Mouse (Mus musculus) stomach, postnatal 0 days (tissue): ENCODE results near the gene Kcnma1. TPM values are rescaled to one million over a fixed set of nuclear protein-coding genes. Genes with fewer than 3 reads are reported as not detected.

Experiments
- ATAC-seq: fragments of 200-750 bp; cut with Nextera tagmentation; 2 replicates; pipeline ENCODE4 v1.8.0; 2017; ENCODE audit not compliant: low FRiP score, low TSS enrichment
- DNase-seq: peaks from one replicate; pipeline ENCODE4 v3.0.0-alpha.2; 2016; ENCODE audit warnings: low spot score
- H3K27ac ChIP-seq: fragments of 300-500 bp; sonication (generic); replicated peaks from 2 replicates; pipeline ENCODE4 v1.5.1; 2014; ENCODE audit warnings: mild to moderate bottlenecking, control low read depth
- H3K27me3 ChIP-seq: fragments of 300-500 bp; sonication (generic); 2 replicates; pipeline ENCODE4 v1.6.1; 2014; ENCODE audit warnings: low read length; ENCODE audit not compliant: control insufficient read depth, insufficient read depth
- H3K36me3 ChIP-seq: fragments of 300-500 bp; sonication (generic); 2 replicates; pipeline ENCODE4 v1.6.1; 2014; ENCODE audit warnings: low read length, mixed read lengths; ENCODE audit not compliant: control insufficient read depth, insufficient read depth
- H3K4me1 ChIP-seq: fragments of 300-500 bp; sonication (generic); replicated peaks from 2 replicates; pipeline ENCODE4 v1.6.1; 2014; ENCODE audit warnings: antibody characterized with exemption; ENCODE audit not compliant: control insufficient read depth, insufficient read depth
- H3K4me2 ChIP-seq: fragments of 300-500 bp; sonication (generic); replicated peaks from 2 replicates; pipeline ENCODE4 v1.6.1; 2014; ENCODE audit warnings: low read depth, mild to moderate bottlenecking, control low read depth, moderate library complexity
- H3K4me3 ChIP-seq: fragments of 300-500 bp; sonication (generic); 2 replicates; pipeline ENCODE4 v1.5.1; 2014; ENCODE audit warnings: low read depth, low read length, control low read depth
- H3K9ac ChIP-seq: fragments of 300-500 bp; sonication (generic); 2 replicates; pipeline ENCODE4 v1.6.1; 2014; ENCODE audit warnings: mild to moderate bottlenecking, low read length, control low read depth, mixed read lengths
- H3K9me3 ChIP-seq: fragments of 300-500 bp; sonication (generic); 2 replicates; pipeline ENCODE4 v1.6.1; 2016; ENCODE audit warnings: low read length; ENCODE audit not compliant: control insufficient read depth
- CTCF ChIP-seq: IDR thresholded peaks from 2 replicates; pipeline ENCODE4 v1.5.1; 2016; ENCODE audit warnings: antibody characterized with exemption, low read depth, mild to moderate bottlenecking, moderate library complexity
- EP300 ChIP-seq: optimal IDR thresholded peaks from 2 replicates; pipeline ENCODE3; 2016; ENCODE audit warnings: antibody characterized with exemption
- WGBS: fragments of 180-500 bp; shearing (Covaris S2); extraction: QIAGEN DNeasy Blood & Tissue Kit; methylation state at CpG from one replicate; pipeline ENCODE4 v1.1.7; 2014; 5-methylcytosine and 5-hydroxymethylcytosine counted together
- polyA plus RNA-seq: library from polyadenylated mRNA; unstranded; fragments of >200 nt; fragmentation: Nextera tagmentation; extraction: Ambion mirVana; gene quantifications from 2 replicates; pipeline ENCODE4 v1.2.1, GENCODE M21; 2015

The Kcnma1 gene
- polyA plus RNA-seq, 1 experiment from 2014 or later = 13.3 TPM

DNA sequence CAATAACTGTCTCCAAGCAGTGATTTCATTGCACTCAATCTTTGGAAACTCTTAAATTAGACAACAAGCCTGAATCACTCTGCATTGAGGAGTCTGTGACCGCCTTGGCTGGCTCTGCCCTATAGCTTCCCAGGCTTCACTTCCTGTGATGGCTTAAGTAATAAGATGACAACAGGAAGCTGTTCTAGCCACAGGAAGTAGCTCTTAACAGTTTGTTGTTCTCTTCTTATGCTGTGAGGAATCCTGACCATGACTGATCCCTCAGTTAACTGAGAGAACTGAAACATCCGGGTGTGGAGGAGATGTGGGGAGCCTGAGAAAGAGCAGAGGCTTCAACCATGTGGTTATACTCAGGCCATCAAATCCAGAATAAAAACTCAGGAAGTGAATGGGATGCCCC lies 549.2 kb downstream of the Kcnma1 start:
- Histone ChIP-seq H3K4me3 (no peak overlapping the region), H3K4me2 (no peak overlapping the region), H3K27me3 (no peaks in the 10 kb centered on the region), H3K27ac (no peak overlapping the region), H3K9ac (no peak overlapping the region), H3K9me3 (no peaks in the 10 kb centered on the region), H3K36me3 (no peaks in the 10 kb centered on the region), H3K4me1 (no peaks in the 10 kb centered on the region)
- TF ChIP-seq EP300 (no peak), CTCF (no peak)
- no peak for DNase-seq
- no peak for ATAC-seq
- WGBS = 64% methylated on average over 2 of the region's 2 CpGs

DNA sequence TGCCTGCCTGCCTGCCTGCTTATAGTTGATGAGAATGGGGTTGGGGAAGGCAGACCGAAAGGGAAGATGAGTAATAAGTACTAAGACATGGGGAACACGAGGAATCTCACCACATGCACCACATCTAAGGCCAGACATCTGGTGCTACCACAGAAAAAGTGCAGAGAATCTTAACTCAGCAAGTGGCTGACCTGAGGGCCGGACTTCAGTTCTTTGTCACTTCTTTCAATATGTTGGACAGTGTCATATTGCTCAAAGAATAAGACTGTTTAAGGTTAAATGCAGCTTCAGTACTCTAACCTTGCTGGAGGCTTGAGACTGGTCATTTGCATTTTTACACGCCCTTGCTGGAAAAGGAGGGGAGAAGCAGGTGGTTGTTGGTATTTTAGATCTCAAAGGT lies 555.7 kb downstream of the Kcnma1 start:
- WGBS = 60% methylated on average over 4 of the region's 4 CpGs
- Histone ChIP-seq H3K27me3 (no peaks in the 10 kb centered on the region), H3K4me1 (no peaks in the 10 kb centered on the region), H3K9ac (no peak overlapping the region), H3K4me3 (no peak overlapping the region), H3K27ac (no peak overlapping the region), H3K9me3 (no peaks in the 10 kb centered on the region), H3K4me2 (no peak overlapping the region), H3K36me3 (no peaks in the 10 kb centered on the region)
- ATAC-seq = no peak
- TF ChIP-seq EP300 = no peak
- no peak for TF ChIP-seq CTCF
- no peak for DNase-seq

DNA sequence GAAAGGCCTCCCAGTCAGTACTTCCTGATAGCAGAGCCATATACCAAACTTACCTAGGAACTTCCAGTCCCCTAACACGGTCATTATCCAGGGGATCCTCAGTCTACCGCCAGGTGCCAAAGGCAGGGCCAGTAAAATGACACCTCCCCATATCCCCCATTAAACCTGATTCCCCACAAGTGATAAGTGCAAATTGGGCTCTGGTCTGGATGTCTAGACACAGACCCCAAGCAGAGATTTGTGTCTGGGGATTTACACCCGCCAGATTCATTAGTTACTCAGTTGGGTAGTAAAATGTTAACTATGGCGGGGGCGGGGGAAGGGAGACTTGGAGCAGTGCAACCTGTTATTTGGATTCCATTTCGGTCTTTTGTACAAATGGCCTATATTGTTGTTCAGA lies 562.6 kb downstream of the Kcnma1 start:
- Histone ChIP-seq H3K9me3 (no peaks in the 10 kb centered on the region), H3K4me3 (no peak overlapping the region), H3K27ac (no peak overlapping the region), H3K4me1 (no peaks in the 10 kb centered on the region), H3K4me2 (no peak overlapping the region), H3K27me3 (no peaks in the 10 kb centered on the region), H3K36me3 (no peaks in the 10 kb centered on the region), H3K9ac (no peak overlapping the region)
- ATAC-seq (no peak), DNase-seq (no peak)
- TF ChIP-seq EP300 (no peak), CTCF (no peak)
- WGBS = 84% methylated on average over 6 of the region's 6 CpGs

DNA sequence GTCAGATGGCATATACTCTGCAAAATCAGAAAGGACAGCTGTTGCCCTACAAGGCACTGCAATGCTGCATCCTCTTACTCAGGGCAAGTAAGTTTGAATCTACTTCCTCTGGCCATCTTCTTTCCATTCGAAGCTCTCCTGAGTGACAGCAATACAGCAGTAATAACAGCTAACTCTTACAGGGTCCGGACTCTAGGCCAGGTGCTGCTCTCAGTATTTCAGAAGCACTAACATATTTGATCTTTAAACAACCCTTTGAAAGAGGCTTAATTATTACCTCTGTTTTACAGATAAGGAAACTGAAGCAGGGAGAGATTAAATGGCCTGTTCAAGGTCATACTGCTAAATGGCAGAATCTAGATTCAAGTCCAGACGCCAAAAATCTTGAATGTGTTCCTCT lies 576.8 kb downstream of the Kcnma1 start:
- 49% methylated on average over 3 of the region's 3 CpGs for WGBS
- H3K9ac ChIP-seq = no peak overlapping the region
- TF ChIP-seq EP300 (no peak), CTCF (no peak)
- H3K4me3 ChIP-seq = no peak overlapping the region
- no peak overlapping the region for H3K27ac ChIP-seq
- H3K27me3 ChIP-seq = no peaks in the 10 kb centered on the region
- H3K4me1 ChIP-seq = no peaks in the 10 kb centered on the region
- no peaks in the 10 kb centered on the region for H3K9me3 ChIP-seq
- no peak overlapping the region for H3K4me2 ChIP-seq
- ATAC-seq = no peak
- H3K36me3 ChIP-seq = no peaks in the 10 kb centered on the region
- no peak for DNase-seq

DNA sequence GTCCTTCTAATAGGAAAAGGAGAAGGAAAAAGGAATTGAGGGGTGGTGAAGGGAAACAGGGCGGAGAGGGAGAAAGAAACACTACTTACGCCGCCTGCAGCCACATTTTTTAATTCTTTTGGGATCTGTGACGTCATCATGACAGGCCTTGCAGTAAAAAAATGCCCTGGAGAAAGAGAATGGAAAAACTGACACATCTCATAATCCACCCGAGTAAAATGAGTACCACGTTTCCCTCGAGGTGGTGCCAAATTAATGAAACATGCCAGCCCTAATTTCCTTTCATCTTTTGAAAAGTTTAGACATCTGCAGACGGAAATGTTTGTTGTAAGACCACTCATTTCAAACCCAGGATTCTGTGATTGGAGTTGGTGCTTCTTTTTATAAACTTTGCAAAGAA lies 578.4 kb downstream of the Kcnma1 start:
- WGBS = 43% methylated on average over 8 of the region's 8 CpGs
- Histone ChIP-seq H3K36me3 (no peaks in the 10 kb centered on the region), H3K9me3 (no peaks in the 10 kb centered on the region), H3K4me1 (no peaks in the 10 kb centered on the region), H3K27me3 (no peaks in the 10 kb centered on the region), H3K4me3 (no peak overlapping the region), H3K4me2 (no peak overlapping the region), H3K9ac (no peak overlapping the region), H3K27ac (no peak overlapping the region)
- TF ChIP-seq EP300 (no peak), CTCF (no peak)
- DNase-seq (no peak), ATAC-seq (no peak)

DNA sequence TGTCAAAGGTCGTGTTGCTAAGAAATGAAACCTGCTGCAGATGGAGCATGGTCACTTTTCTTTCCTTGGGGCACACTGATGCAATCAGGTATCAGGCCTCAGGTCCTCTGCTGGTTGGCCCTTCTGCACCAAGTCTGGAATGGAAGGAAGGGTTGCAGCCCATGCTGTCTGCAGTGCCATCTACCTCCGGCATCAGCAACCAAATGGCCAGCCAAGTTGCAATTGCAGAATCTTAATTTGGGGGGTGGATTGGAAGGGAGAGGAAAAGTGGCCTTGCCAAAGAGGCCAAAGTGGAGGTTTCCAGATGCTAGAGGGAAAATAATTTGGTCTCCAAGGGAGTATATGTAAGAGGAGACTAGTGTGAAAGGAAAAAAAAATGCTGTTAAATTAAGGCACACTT lies 584.3 kb downstream of the Kcnma1 start:
- no peaks in the 10 kb centered on the region for H3K27me3 ChIP-seq
- 74% methylated on average over 2 of the region's 2 CpGs for WGBS
- no peaks in the 10 kb centered on the region for H3K4me1 ChIP-seq
- H3K9me3 ChIP-seq = no peaks in the 10 kb centered on the region
- no peak overlapping the region for H3K27ac ChIP-seq
- no peak overlapping the region for H3K4me2 ChIP-seq
- no peak overlapping the region for H3K9ac ChIP-seq
- ATAC-seq (no peak), DNase-seq (no peak)
- no peak overlapping the region for H3K4me3 ChIP-seq
- TF ChIP-seq EP300 = no peak
- TF ChIP-seq CTCF = no peak
- no peaks in the 10 kb centered on the region for H3K36me3 ChIP-seq
